Mouse (Mus musculus) cerebellum, adult 18-20 months (tissue): ENCODE results near the gene Slc50a1.

ENCODE experiments used
- DNase-seq, 2 experiments: peaks; one replicate each; pipeline ENCODE4 v3.0.0; 2021

Gene Slc50a1

GRCm38 (mm10) chr3:89293247-89293918 is 23.0 kb upstream of the Slc50a1 start:
- no peak for DNase-seq

GRCm38 (mm10) chr3:89292303-89292702 is 21.9 kb upstream of the Slc50a1 start:
- no peak for DNase-seq

GRCm38 (mm10) chr3:89291874-89292273 is 21.5 kb upstream of the Slc50a1 start:
- DNase-seq, result no peak

- DNase-seq, result no peak
Measured at GRCm38 (mm10) chr3:89288503-89288928, 18.1 kb upstream of the Slc50a1 start.

GRCm38 (mm10) chr3:89287286-89287685 is 16.9 kb upstream of the Slc50a1 start:
- no peak for DNase-seq

- DNase-seq, result no peak
Measured at GRCm38 (mm10) chr3:89285526-89285925, 15.2 kb upstream of the Slc50a1 start.

GRCm38 (mm10) chr3:89284261-89284660 is 13.9 kb upstream of the Slc50a1 start:
- no peak for DNase-seq

- no peak for DNase-seq
Measured at GRCm38 (mm10) chr3:89282291-89282643, 11.9 kb upstream of the Slc50a1 start.

- DNase-seq, result peak; percentile 86 to 94
Measured at GRCm38 (mm10) chr3:89281579-89282290, 11.4 kb upstream of the Slc50a1 start.

- peak; percentile 60 to 61 for DNase-seq
Measured at GRCm38 (mm10) chr3:89280606-89281511, 10.5 kb upstream of the Slc50a1 start, which contains the start of gene Efna1. Gene Efna1, minus strand, starts transcription at chr3:89281142.

- peak; percentile 37 for DNase-seq
Measured at GRCm38 (mm10) chr3:89280050-89280605, 9.8 kb upstream of the Slc50a1 start.

- peak; percentile 90 for DNase-seq
Measured at GRCm38 (mm10) chr3:89279153-89279890, 9.0 kb upstream of the Slc50a1 start.

GRCm38 (mm10) chr3:89278643-89279042 is 8.3 kb upstream of the Slc50a1 start:
- DNase-seq, result peak in 1 of 2 experiments; percentile 20

- peak in 1 of 2 experiments; percentile 32 for DNase-seq
Measured at GRCm38 (mm10) chr3:89278107-89278506, 7.7 kb upstream of the Slc50a1 start.

- DNase-seq, result peak; percentile 21 to 36
Measured at GRCm38 (mm10) chr3:89277281-89278021, 7.1 kb upstream of the Slc50a1 start.

- no peak for DNase-seq
Measured at GRCm38 (mm10) chr3:89276061-89276460, 5.7 kb upstream of the Slc50a1 start.

GRCm38 (mm10) chr3:89271760-89272159 is 1.4 kb upstream of the Slc50a1 start:
- DNase-seq, result peak; percentile 34 to 44

- peak; percentile 67 to 73 for DNase-seq
Measured at GRCm38 (mm10) chr3:89270891-89271290, 521 bp upstream of the Slc50a1 start.

GRCm38 (mm10) chr3:89268916-89269315 is 1.5 kb downstream of the Slc50a1 start:
- no peak for DNase-seq

- DNase-seq, result peak; percentile 85 to 89
Measured at GRCm38 (mm10) chr3:89266439-89266893, 3.9 kb downstream of the Slc50a1 start.

- DNase-seq, result no peak
Measured at GRCm38 (mm10) chr3:89262417-89262816, 8.0 kb downstream of the Slc50a1 start.
